Mouse (Mus musculus) right cerebral cortex, adult 2 months (tissue): ENCODE data around the gene Dram2.
"Not testable (repeated sequence)": the region's sequence is repeated elsewhere in the genome, so short reads cannot be mapped to it uniquely, and the experiment has no call there.

Experiments used
- DNase-seq, 2 experiments: peaks; one replicate each; pipeline ENCODE4 v3.0.0; 2021 to 2022; ENCODE audit warnings: low spot score in 2 of 2

Gene Dram2

DNA sequence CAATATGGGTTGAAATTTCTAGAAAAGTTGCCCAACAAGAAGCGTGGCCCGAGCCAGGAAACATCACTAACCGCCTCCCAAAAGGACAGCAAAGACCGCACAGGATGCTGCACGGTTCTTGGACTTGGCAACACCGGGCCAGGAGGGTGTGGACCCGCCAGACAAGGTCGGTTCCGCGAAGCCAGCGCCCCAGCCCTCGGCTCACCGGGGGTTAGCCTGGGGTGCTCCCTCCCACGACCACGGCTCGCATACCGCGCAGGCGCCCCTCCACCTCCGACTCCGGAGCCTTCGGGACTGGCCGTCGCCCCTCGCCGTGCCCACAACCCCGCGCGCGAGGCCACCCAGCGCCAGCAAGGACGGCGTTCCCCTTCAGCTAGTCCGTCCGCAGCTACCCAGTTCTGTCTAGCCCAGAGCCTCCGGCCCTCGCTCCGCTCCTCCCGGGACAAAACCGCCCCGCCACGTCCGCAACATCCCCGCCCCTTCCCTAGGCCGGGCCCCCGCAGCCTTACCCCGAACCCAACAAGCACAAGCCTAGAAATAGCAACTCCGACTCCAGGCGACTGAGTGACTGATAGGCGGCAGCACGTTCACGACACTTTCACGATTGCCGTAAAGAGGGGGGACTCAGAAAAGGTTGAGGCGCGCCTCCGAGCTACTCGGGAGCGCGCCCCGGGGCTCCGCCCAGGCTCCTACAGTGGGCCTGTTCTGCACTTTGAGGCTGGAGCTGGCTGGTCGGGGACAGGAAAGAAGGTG, at the start of gene Dram2, which contains the start of gene Cept1:
TSS of gene Dram2 (plus strand) at position 628 of the 753 bp plus-strand sequence.
TSS of gene Cept1 (minus strand) at position 632 of the 753 bp plus-strand sequence.
- DNase-seq = peak; percentile 92 to 96

DNA sequence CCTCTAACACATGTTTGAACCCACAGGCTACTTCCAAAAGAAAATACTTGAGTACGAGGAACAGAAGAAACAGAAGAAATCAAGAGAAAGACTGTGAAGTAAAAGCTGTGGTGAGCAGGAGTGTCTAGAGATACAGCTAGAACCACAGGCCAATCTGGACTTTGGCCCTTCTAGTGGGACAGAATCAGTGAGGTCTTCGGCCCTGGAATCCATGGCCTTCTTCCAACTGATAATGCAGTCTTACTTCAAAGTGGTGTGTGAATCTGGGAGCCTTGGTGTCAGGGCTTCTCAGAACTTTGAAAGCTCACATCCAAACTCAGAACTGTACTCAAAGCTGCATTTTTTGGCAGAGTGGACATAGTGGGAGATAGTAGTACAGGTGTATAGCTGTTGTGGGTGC, 47.1 kb upstream of the Dram2 start:
- no peak for DNase-seq

- no peak for DNase-seq
Observed at GRCm38 (mm10) chr3:106502892-106503291, 44.7 kb upstream of the Dram2 start.

DNA sequence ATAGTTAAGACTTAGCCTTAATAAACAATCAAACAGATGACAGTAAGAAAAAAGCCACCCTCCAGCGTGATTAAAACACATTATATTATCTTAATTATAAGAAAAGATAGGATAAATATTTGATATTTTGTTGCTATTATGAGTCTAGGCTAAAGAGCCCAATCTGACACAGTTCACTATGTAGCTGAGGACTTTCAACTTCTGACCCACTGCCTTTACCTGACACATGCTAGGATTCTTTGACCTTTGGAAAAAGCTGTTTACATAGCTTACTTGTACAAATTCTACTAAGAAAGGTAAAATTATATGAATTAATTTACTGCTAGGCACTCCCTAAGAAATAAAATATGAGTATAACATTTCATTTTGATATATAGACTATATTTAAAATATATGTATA, 36.9 kb upstream of the Dram2 start:
- DNase-seq = no peak

DNA sequence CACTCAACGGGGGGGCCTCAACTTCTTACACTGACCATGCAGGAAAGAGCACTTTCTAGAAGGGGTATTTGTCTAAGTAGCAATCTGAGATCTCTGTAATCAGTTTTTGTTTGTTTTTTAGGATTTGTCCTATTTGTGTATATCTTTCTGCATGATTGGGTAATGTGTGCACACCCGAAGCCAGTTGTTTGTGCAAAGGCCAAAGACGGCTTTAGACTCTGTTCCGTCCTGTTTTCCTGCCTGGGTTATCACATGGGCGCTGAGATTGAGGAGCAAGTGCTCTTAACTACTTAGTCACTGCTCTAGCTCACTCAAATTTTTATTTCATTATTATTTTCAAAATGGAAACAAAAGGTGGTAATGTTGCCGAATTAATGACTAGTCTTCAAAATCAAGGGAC, 32.6 kb upstream of the Dram2 start:
- no peak for DNase-seq

DNA sequence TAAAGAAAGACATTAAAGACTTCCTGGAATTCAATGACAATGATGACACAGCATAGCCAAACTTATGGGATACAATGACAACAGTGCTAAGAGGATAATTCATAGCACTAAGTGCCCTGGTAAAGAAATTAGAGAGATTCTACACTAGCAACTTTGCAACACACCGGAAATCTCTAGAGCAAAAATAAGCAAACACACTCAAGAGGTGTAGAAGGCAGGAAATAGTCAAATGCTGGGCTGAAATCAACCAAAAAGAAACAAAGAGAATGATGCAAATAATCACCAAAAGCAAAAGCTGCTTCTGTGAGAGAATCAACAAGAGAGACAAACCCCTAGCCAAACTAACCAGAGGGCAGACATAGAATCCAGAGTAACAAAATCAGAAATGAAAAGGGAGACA, 24.9 kb upstream of the Dram2 start:
- DNase-seq = no peak

DNA sequence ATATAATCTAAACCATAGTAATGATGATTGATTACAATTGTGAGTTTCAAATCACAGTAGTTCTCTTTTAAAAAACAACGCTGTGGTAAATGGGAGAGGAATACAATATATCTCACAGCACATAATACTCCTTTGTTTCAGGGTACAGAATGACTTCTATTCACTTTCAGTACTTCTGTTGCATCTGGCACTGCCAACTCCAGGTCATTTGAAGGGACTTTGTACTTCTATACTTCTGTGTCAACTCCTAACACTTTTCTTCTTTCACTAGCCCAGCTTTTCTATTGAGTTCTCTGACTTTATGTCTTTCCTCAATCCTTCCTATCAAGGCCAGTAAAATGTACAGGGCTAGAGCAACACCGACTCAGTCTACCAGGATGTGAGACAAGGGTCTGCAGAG, 21.2 kb upstream of the Dram2 start:
- no peak for DNase-seq

DNA sequence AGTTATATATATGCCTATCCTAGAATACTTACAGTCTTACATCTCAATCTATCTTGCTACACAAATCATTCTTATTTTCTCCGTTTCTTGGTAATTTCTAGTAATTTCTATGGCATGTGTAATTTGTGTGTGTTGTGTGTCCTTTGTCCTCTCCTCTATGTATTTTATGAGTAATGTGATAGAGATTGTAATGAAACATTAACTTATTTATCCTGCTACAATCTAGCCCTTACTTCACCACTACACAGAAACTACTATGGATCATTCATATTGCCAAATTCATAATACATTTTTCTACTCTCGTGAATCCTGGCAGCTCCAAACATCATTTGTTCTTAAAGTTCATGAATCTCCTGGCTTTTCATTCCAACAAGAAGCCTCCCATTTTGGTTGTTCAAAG, 19.6 kb upstream of the Dram2 start:
- no peak for DNase-seq

DNA sequence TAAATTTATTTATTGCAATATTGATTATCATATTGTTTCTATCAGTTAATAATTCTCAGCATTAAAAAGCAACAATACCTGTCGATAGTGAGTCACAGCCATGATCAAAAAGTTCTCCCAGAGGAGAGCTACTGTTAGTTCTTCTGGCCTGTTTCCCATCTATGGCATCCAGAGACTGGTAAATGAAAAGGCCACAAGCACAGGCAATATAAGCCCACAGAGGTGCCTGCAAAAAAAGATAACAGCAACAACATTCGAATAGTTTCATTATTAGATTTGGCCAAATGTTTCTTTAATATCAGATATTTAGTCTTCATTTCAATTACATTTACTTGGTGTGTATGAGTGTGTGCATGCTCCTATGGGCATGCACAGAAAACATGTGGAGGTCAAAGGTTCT, 14.3 kb upstream of the Dram2 start:
- no peak for DNase-seq

- no peak for DNase-seq
Observed at GRCm38 (mm10) chr3:106544721-106545316, 2.8 kb upstream of the Dram2 start.

GRCm38 (mm10) chr3:106547924-106548539, 434 bp downstream of the Dram2 start:
- DNase-seq = no peak

- no peak for DNase-seq
Observed at GRCm38 (mm10) chr3:106548971-106549370, 1.4 kb downstream of the Dram2 start.

- DNase-seq = no peak
Observed at GRCm38 (mm10) chr3:106553411-106553810, 5.8 kb downstream of the Dram2 start.

GRCm38 (mm10) chr3:106555743-106556250, 8.2 kb downstream of the Dram2 start:
- no peak for DNase-seq

DNA sequence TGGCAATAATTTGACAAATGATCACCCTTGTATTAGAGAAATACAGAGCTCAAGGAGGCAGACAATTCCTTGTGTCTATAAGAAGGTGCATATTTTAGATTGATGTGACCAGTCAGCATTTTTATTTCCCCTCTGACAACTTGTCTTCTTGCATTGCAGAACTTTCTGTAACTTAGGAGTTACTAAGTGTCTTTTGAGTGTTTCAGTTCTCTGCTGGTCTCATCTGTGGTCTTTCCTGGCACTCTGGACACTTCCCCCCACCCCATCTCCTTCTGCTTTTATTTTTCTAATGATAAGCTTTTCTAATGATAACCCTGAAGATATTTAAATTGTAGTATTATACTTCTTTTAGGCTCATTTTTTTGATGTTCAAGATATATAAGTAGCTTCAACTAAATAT, 10.7 kb downstream of the Dram2 start:
- DNase-seq = no peak

DNA sequence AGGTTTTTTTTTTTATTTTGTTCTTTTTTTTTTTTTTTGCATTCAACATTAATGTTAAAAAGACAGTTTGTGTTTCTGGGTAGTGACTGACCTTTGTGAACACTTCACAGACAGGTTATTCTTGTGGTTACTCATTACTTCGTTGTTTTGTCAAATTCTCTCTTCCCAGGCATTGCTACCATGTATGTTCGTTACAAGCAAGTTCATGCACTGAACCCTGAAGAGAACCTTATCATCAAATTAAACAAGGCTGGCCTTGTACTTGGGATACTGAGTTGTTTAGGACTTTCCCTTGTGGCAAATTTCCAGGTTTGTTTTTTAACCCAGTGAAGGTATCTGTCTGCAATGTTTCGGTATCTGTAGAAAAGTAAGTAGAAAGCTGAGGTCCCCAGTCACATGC, 18.3 kb downstream of the Dram2 start:
- no peak for DNase-seq

DNA sequence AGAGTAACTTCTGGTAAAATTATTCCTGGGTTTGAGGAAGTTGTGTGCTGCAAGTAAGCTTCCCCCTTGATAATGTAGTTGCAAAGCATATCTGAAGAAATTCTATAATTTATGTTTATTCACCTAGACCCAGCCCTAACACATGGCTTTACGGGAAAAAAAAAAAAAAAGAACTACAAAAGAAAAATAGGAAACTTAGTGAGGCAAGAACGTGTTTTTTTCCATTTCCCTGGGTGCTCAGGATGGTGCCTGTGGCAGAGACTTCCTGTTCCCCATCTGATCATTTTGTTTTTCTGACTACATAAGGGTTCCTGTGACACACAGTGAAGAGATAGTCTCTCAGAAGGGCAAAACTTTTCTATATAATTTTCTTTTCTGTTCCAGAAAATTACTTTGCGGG, 25.6 kb downstream of the Dram2 start:
- DNase-seq = no peak

DNA sequence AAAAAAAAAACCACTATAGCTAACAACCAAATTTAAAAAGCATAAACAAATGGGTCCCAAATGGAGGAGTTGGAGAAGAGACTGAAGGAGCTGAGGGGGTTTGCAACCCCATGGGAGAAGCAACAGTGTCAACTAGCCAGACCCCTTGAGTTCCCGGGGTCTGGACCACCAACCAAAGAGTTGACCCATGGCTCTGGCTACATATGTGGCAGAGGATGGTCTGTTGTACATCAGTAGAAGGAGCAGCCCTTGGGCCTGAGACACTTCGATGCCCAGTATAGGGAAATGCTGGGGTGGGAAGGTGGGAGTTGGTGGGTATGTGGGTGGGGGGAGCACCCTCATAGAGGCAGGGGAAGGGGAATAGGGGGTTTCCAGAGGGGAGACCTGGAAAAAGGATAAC, 31.7 kb downstream of the Dram2 start:
- DNase-seq = no peak

DNA sequence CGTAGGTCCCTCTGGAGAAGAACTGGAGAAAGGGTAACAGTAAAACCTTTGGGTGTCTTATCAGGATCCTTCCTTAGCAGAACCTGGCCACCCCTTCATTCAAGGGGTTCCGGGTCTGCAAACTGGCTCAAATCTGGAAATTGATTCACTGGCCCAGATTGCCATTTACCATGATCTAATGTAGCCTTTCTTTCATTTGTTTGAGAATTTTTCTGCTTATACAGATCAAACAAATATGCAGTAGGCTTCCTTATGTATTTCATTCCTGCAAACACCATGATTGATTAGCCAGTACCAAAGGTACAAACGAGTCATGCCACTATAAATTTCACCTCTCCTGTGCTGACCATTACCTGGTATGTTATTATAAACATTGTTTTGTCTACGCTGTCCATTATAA, 46.0 kb downstream of the Dram2 start:
- DNase-seq = not testable (repeated sequence)

DNA sequence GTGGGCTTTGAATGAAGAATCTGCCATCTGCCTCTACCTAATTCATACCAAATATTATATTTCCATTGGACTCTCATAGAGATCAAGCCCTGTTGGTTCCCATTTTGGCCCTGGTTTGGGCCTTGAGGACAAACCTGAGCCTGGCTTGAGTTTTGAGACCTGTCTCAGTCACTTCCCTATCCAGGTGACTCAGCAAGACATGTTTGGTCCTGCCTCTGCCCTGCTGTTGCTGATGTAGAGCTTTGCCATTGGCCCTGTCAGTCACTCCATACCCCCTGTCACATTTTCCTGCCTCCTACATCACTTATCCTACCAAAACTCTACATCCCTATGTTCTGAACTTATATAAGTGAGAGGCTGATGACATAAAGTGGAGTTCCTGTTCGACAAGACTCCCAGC, 70.5 kb downstream of the Dram2 start:
- DNase-seq = no peak
